Mouse (Mus musculus) liver, adult 10 weeks (tissue): ENCODE results near the gene Sult2a6. TPM values are rescaled to one million over a fixed set of nuclear protein-coding genes. Genes with fewer than 3 reads are reported as not detected.

Experiments used
- polyA plus RNA-seq: library from polyadenylated mRNA; stranded (reverse); fragments of 350-450 nt; fragmentation: Illumina TruSeq; extraction: RNeasy Lipid Tissue Mini Kit (QIAGEN cat#74804); gene quantifications from one replicate; pipeline ENCODE4 v1.2.3, GENCODE M21; 2014; ENCODE audit warnings: low read depth, low replicate concordance

Sult2a6 gene
- polyA plus RNA-seq: not detected

GRCm38 (mm10) chr7:14254770-14255169 lies at the start of gene Sult2a6:
Gene Sult2a6 (minus strand): TSS chr7:14254870.

Other genes starting within 250 kb of the Sult2a6 start
- gene Sult2a3, start 131.8 kb downstream of the Sult2a6 start, polyA plus RNA-seq: 10.4 TPM
- gene Obox8, start 78.7 kb upstream of the Sult2a6 start, polyA plus RNA-seq: not detected
- gene Sult2a8, start 191.9 kb upstream of the Sult2a6 start, polyA plus RNA-seq: 3,662 TPM
- 83.8 TPM for gene Sult2a7, start 239.4 kb upstream of the Sult2a6 start, polyA plus RNA-seq